Mouse (Mus musculus): Measurements from ENCODE around the gene Fbxw10.

- TF ChIP-seq MYOD1 (IDR thresholded peaks at IDR 0.05; ENCODE audit: control insufficient read depth in 1 of 3, insufficient read length in 2 of 3, low read depth in 2 of 3) (no peak), MAX (IDR thresholded peaks at IDR 0.05; ENCODE audit: low read depth) (no peak), USF1 (IDR thresholded peaks at IDR 0.05; ENCODE audit: low read depth) (no peak), CEBPB (IDR thresholded peaks at IDR 0.05; ENCODE audit: insufficient read depth, poor library complexity, severe bottlenecking) (no peak), MYOG (IDR thresholded peaks at IDR 0.05; ENCODE audit: control insufficient read depth in 1 of 3, insufficient read depth in 1 of 3, insufficient read length in 2 of 3, low read depth in 2 of 3) (no peak), POLR2AphosphoS2 (IDR thresholded peaks at IDR 0.05; ENCODE audit: insufficient read length, low read depth) (no peak)
Measured at GRCm38 (mm10) chr11:62921052-62921977, 74.4 kb downstream of the Fbxw10 start.

Data from myocyte (in vitro differentiated cells).